Mouse (Mus musculus) naive thymus-derived CD4-positive, alpha-beta T cell, adult 2 months (primary cell): ENCODE results near the gene Tnfsf15.

Source experiments
- DNase-seq: peaks from one replicate; pipeline ENCODE4 v3.0.0-alpha.2; 2011; ENCODE audit warnings: low read depth

Gene Tnfsf15

GRCm38 (mm10) chr4:63744693-63745171 is at the start of gene Tnfsf15:
Tnfsf15 (minus strand) TSS chr4:63745113.
- DNase-seq: no peak

GRCm38 (mm10) chr4:63792328-63792727 is 47.4 kb upstream of the Tnfsf15 start:
- DNase-seq: no peak

GRCm38 (mm10) chr4:63785466-63785865 is 40.6 kb upstream of the Tnfsf15 start:
- no peak for DNase-seq

GRCm38 (mm10) chr4:63783826-63784225 is 38.9 kb upstream of the Tnfsf15 start:
- DNase-seq: no peak

GRCm38 (mm10) chr4:63782970-63783613 is 38.2 kb upstream of the Tnfsf15 start:
- DNase-seq: no peak

GRCm38 (mm10) chr4:63777223-63777622 is 32.3 kb upstream of the Tnfsf15 start:
- no peak for DNase-seq

- DNase-seq: no peak
These were observed 28.6 kb upstream of the Tnfsf15 start for GRCm38 (mm10) chr4:63773306-63774090.

GRCm38 (mm10) chr4:63772514-63772913 is 27.6 kb upstream of the Tnfsf15 start:
- no peak for DNase-seq

- no peak for DNase-seq
These were observed 26.4 kb upstream of the Tnfsf15 start for GRCm38 (mm10) chr4:63771291-63771690.

- no peak for DNase-seq
These were observed 24.2 kb upstream of the Tnfsf15 start for GRCm38 (mm10) chr4:63769161-63769560.

GRCm38 (mm10) chr4:63765050-63765449 is 20.1 kb upstream of the Tnfsf15 start:
- DNase-seq: no peak

GRCm38 (mm10) chr4:63759931-63760330 is 15.0 kb upstream of the Tnfsf15 start:
- no peak for DNase-seq

GRCm38 (mm10) chr4:63757527-63758154 is 12.7 kb upstream of the Tnfsf15 start:
- DNase-seq: no peak

GRCm38 (mm10) chr4:63756072-63756471 is 11.2 kb upstream of the Tnfsf15 start:
- no peak for DNase-seq

- no peak for DNase-seq
These were observed 9.6 kb upstream of the Tnfsf15 start for GRCm38 (mm10) chr4:63754467-63755020.

- DNase-seq: no peak
These were observed 8.9 kb upstream of the Tnfsf15 start for GRCm38 (mm10) chr4:63753855-63754254.

GRCm38 (mm10) chr4:63752687-63753523 is 8.0 kb upstream of the Tnfsf15 start:
- DNase-seq: peak; percentile 32

GRCm38 (mm10) chr4:63748061-63748730 is 3.3 kb upstream of the Tnfsf15 start:
- no peak for DNase-seq

GRCm38 (mm10) chr4:63745271-63745670 is 358 bp upstream of the Tnfsf15 start:
- no peak for DNase-seq

GRCm38 (mm10) chr4:63743660-63744059 is 1.3 kb downstream of the Tnfsf15 start:
- DNase-seq: no peak

- DNase-seq: no peak
These were observed 2.0 kb downstream of the Tnfsf15 start for GRCm38 (mm10) chr4:63742763-63743371.
